Mouse (Mus musculus) lung, postnatal 0 days (tissue): ENCODE measurements around the gene Ccdc172. TPM values are rescaled to one million over a fixed set of nuclear protein-coding genes. Genes with fewer than 3 reads are reported as not detected.
A peak's percentile ranks its signal among the peaks of the same experiment; 100 is the strongest.

ENCODE experiments used
- ATAC-seq: fragments of 200-750 bp; cut with Nextera tagmentation; 2 replicates; pipeline ENCODE4 v1.8.0; 2017; ENCODE audit warnings: moderate library complexity
- DNase-seq: peaks from one replicate; pipeline ENCODE4 v3.0.0-alpha.2; 2016; ENCODE audit warnings: low spot score
- H3K27ac ChIP-seq: fragments of 300-500 bp; sonication (generic); 2 replicates; pipeline ENCODE4 v1.5.1; 2014; ENCODE audit warnings: antibody characterized with exemption, mild to moderate bottlenecking, low read length, mixed read lengths
- H3K27me3 ChIP-seq: fragments of 300-500 bp; sonication (generic); replicated peaks from 2 replicates; pipeline ENCODE4 v1.6.1; 2014; ENCODE audit warnings: low read length, mixed read lengths; ENCODE audit not compliant: insufficient read depth
- H3K36me3 ChIP-seq: fragments of 300-500 bp; sonication (generic); 2 replicates; pipeline ENCODE4 v1.6.1; 2014; ENCODE audit warnings: low read length, mixed read lengths; ENCODE audit not compliant: insufficient read depth
- H3K4me1 ChIP-seq: fragments of 300-500 bp; sonication (generic); 2 replicates; pipeline ENCODE4 v1.6.1; 2014; ENCODE audit warnings: antibody characterized with exemption, low read depth, low read length, mixed read lengths; ENCODE audit not compliant: insufficient read depth
- H3K4me2 ChIP-seq: fragments of 300-500 bp; sonication (generic); replicated peaks from 2 replicates; pipeline ENCODE4 v1.6.1; 2014; ENCODE audit warnings: low read depth, mild to moderate bottlenecking, low read length, moderate library complexity, mixed read lengths
- H3K4me3 ChIP-seq: fragments of 300-500 bp; sonication (generic); 2 replicates; pipeline ENCODE4 v1.5.1; 2014; ENCODE audit warnings: low read depth, low read length
- H3K9ac ChIP-seq: fragments of 300-500 bp; sonication (generic); replicated peaks from 2 replicates; pipeline ENCODE4 v1.6.1; 2014; ENCODE audit warnings: low read depth, mild to moderate bottlenecking
- H3K9me3 ChIP-seq: fragments of 300-500 bp; sonication (generic); 2 replicates; pipeline ENCODE4 v1.6.1; 2016; ENCODE audit warnings: low read length, mixed read lengths
- CTCF ChIP-seq: IDR thresholded peaks from 2 replicates; pipeline ENCODE4 v1.5.1; 2016; ENCODE audit warnings: antibody characterized with exemption, mild to moderate bottlenecking
- EP300 ChIP-seq: IDR thresholded peaks from 2 replicates; pipeline ENCODE4 v1.6.1; 2016; ENCODE audit warnings: antibody characterized with exemption, mild to moderate bottlenecking, control low read depth
- whole genome bisulfite sequencing: fragments of 180-500 bp; shearing (Covaris S2); extraction: QIAGEN DNeasy Blood & Tissue Kit; methylation state at CpG from one replicate; pipeline ENCODE4 v1.1.7; 2014; 5-methylcytosine and 5-hydroxymethylcytosine counted together
- polyA plus RNA-seq: library from polyadenylated mRNA; unstranded; fragments of >200 nt; fragmentation: Nextera tagmentation; extraction: Ambion mirVana; gene quantifications from 2 replicates; pipeline ENCODE4 v1.2.1, GENCODE M21; 2015

Gene Ccdc172
- not detected in 2 replicates for polyA plus RNA-seq

- no peaks in the 10 kb centered on the region for H3K27me3 ChIP-seq
- H3K4me3 ChIP-seq, result no peak within 1 kb of the TSS
- H3K9ac ChIP-seq, result no peak within 1 kb of the TSS
- 87% methylated on average over 17 of the region's 17 CpGs for WGBS
- H3K9me3 ChIP-seq, result no peaks in the 10 kb centered on the region
- no peaks in the 10 kb centered on the region for H3K4me1 ChIP-seq
- no peak for DNase-seq
- TF ChIP-seq EP300 (no peak), CTCF (no peak)
- no peak within 1 kb of the TSS for H3K27ac ChIP-seq
- H3K36me3 ChIP-seq, result no peaks in the 10 kb centered on the region
- no peak for ATAC-seq
- H3K4me2 ChIP-seq, result no peak within 1 kb of the TSS
These were observed at the start of gene Ccdc172 for GRCm38 (mm10) chr19:58511818-58512217. Gene Ccdc172 (plus strand): TSS chr19:58511993.

GRCm38 (mm10) chr19:58463755-58464154, 48.0 kb upstream of the Ccdc172 start:
- H3K4me1 ChIP-seq, result no peaks in the 10 kb centered on the region
- no peaks in the 10 kb centered on the region for H3K36me3 ChIP-seq
- no peak overlapping the region for H3K4me3 ChIP-seq
- H3K27ac ChIP-seq, result no peak overlapping the region
- H3K27me3 ChIP-seq, result no peaks in the 10 kb centered on the region
- no peak overlapping the region for H3K9ac ChIP-seq
- ATAC-seq, result no peak
- no peak for TF ChIP-seq EP300
- TF ChIP-seq CTCF, result no peak
- H3K4me2 ChIP-seq, result no peak overlapping the region
- DNase-seq, result no peak
- no peaks in the 10 kb centered on the region for H3K9me3 ChIP-seq
- WGBS, result 76% methylated on average over 3 of the region's 3 CpGs

- Histone ChIP-seq H3K27me3 (no peaks in the 10 kb centered on the region), H3K36me3 (no peaks in the 10 kb centered on the region), H3K4me2 (no peak overlapping the region), H3K9me3 (no peaks in the 10 kb centered on the region), H3K4me3 (no peak overlapping the region), H3K9ac (no peak overlapping the region), H3K27ac (no peak overlapping the region), H3K4me1 (no peaks in the 10 kb centered on the region)
- no peak for TF ChIP-seq CTCF
- TF ChIP-seq EP300, result no peak
- 40% methylated on average over 2 of the region's 2 CpGs for WGBS
- DNase-seq (peak; percentile 14), ATAC-seq (no peak)
These were observed 43.5 kb upstream of the Ccdc172 start for GRCm38 (mm10) chr19:58468331-58468730.

GRCm38 (mm10) chr19:58469421-58469820, 42.4 kb upstream of the Ccdc172 start:
- Histone ChIP-seq H3K9me3 (no peaks in the 10 kb centered on the region), H3K4me3 (no peak overlapping the region), H3K4me2 (no peak overlapping the region), H3K36me3 (no peaks in the 10 kb centered on the region), H3K4me1 (no peaks in the 10 kb centered on the region), H3K27ac (no peak overlapping the region), H3K27me3 (no peaks in the 10 kb centered on the region), H3K9ac (no peak overlapping the region)
- peak; percentile 56 for ATAC-seq
- DNase-seq, result peak; percentile 83
- 14% methylated on average over 12 of the region's 12 CpGs for WGBS
- TF ChIP-seq CTCF, result peak; percentile 91
- no peak for TF ChIP-seq EP300

GRCm38 (mm10) chr19:58474251-58474650, 37.5 kb upstream of the Ccdc172 start:
- Histone ChIP-seq H3K36me3 (no peaks in the 10 kb centered on the region), H3K27ac (no peak overlapping the region), H3K4me3 (no peak overlapping the region), H3K9ac (no peak overlapping the region), H3K4me1 (no peaks in the 10 kb centered on the region), H3K4me2 (no peak overlapping the region), H3K9me3 (no peaks in the 10 kb centered on the region), H3K27me3 (no peaks in the 10 kb centered on the region)
- TF ChIP-seq CTCF (no peak), EP300 (no peak)
- 86% methylated on average over 3 of the region's 3 CpGs for WGBS
- DNase-seq, result no peak
- no peak for ATAC-seq

GRCm38 (mm10) chr19:58482373-58482977, 29.3 kb upstream of the Ccdc172 start:
- H3K4me1 ChIP-seq, result no peaks in the 10 kb centered on the region
- WGBS, result 51% methylated on average over 9 of the region's 9 CpGs
- H3K36me3 ChIP-seq, result no peaks in the 10 kb centered on the region
- no peak overlapping the region for H3K27ac ChIP-seq
- H3K4me3 ChIP-seq, result no peak overlapping the region
- DNase-seq (no peak), ATAC-seq (no peak)
- H3K9me3 ChIP-seq, result no peaks in the 10 kb centered on the region
- H3K9ac ChIP-seq, result no peak overlapping the region
- no peak overlapping the region for H3K4me2 ChIP-seq
- TF ChIP-seq CTCF, result no peak
- TF ChIP-seq EP300, result no peak
- no peaks in the 10 kb centered on the region for H3K27me3 ChIP-seq

- H3K9ac ChIP-seq, result no peak overlapping the region
- no peaks in the 10 kb centered on the region for H3K27me3 ChIP-seq
- 40% methylated on average over 2 of the region's 2 CpGs for WGBS
- TF ChIP-seq CTCF, result no peak
- no peak for TF ChIP-seq EP300
- ATAC-seq, result no peak
- no peak overlapping the region for H3K27ac ChIP-seq
- no peak overlapping the region for H3K4me3 ChIP-seq
- H3K9me3 ChIP-seq, result no peaks in the 10 kb centered on the region
- no peaks in the 10 kb centered on the region for H3K36me3 ChIP-seq
- DNase-seq, result peak; percentile 22
- H3K4me1 ChIP-seq, result no peaks in the 10 kb centered on the region
- no peak overlapping the region for H3K4me2 ChIP-seq
These were observed 25.1 kb upstream of the Ccdc172 start for GRCm38 (mm10) chr19:58486686-58487085.
